Mouse (Mus musculus) kidney, embryonic 16.5 days (tissue): ENCODE data around the gene Tdrkh. TPM values are rescaled to one million over a fixed set of nuclear protein-coding genes. Genes with fewer than 3 reads are reported as not detected.
A peak's percentile ranks its signal among the peaks of the same experiment; 100 is the strongest.

Source experiments
- ATAC-seq: fragments of 200-750 bp; cut with Nextera tagmentation; 2 replicates; pipeline ENCODE4 v1.8.0; 2017; ENCODE audit warnings: moderate TSS enrichment; ENCODE audit not compliant: low FRiP score, low TSS enrichment
- H3K27ac ChIP-seq: fragments of 300-500 bp; sonication (generic); 2 replicates; pipeline ENCODE4 v1.5.1; 2014; ENCODE audit warnings: low read length
- H3K27me3 ChIP-seq: fragments of 300-500 bp; sonication (generic); 2 replicates; pipeline ENCODE4 v1.6.1; 2014; ENCODE audit warnings: low read length, control low read depth, mixed read lengths; ENCODE audit not compliant: insufficient read depth
- H3K36me3 ChIP-seq: fragments of 300-500 bp; sonication (generic); 2 replicates; pipeline ENCODE4 v1.6.1; 2014; ENCODE audit warnings: low read length, control low read depth, mixed read lengths; ENCODE audit not compliant: insufficient read depth
- H3K4me1 ChIP-seq: fragments of 300-500 bp; sonication (generic); 2 replicates; pipeline ENCODE4 v1.6.1; 2014; ENCODE audit warnings: low read length, control low read depth, mixed read lengths; ENCODE audit not compliant: insufficient read depth
- H3K4me2 ChIP-seq: fragments of 300-500 bp; sonication (generic); replicated peaks from 2 replicates; pipeline ENCODE4 v1.6.1; 2014; ENCODE audit warnings: low read depth, low read length
- H3K4me3 ChIP-seq: fragments of 300-500 bp; sonication (generic); 2 replicates; pipeline ENCODE4 v1.5.1; 2014; ENCODE audit warnings: mild to moderate bottlenecking, low read length
- H3K9ac ChIP-seq: fragments of 300-500 bp; sonication (generic); replicated peaks from 2 replicates; pipeline ENCODE4 v1.6.1; 2014; ENCODE audit warnings: low read length
- H3K9me3 ChIP-seq: fragments of 300-500 bp; sonication (generic); 2 replicates; pipeline ENCODE4 v1.6.1; 2016; ENCODE audit warnings: low read length, control low read depth
- WGBS: fragments of 180-500 bp; shearing (Covaris S2); extraction: QIAGEN DNeasy Blood & Tissue Kit; methylation state at CpG from one replicate; pipeline ENCODE4 v1.1.7; 2014; 5-methylcytosine and 5-hydroxymethylcytosine counted together
- polyA plus RNA-seq: library from polyadenylated mRNA; unstranded; fragments of >200 nt; fragmentation: Nextera tagmentation; extraction: Ambion mirVana; gene quantifications from 2 replicates; pipeline ENCODE4 v1.2.1, GENCODE M21; 2015

Tdrkh gene
- polyA plus RNA-seq, 1 experiment from 2014 or later: 12.1 TPM

DNA sequence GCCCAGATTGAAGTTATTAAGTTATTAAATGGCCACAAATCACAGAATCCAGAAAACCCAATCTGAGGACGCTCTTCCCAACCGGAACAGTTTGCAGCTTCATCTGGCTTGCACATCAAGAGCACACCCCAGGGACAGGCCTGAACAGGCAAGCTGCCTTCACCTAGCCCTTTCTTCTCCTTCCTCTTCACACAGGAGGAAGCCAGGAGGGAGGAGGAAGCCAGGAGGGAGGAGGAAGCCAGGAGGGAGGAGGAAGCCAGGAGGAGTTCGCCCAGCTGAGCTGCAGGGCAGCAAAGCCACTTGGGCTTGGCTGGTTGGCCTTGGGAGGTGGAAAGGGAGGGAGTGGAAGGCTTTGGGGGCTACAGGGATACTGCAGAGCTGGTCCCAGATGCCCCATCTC, 55.9 kb downstream of the Tdrkh start:
- H3K27me3 ChIP-seq: 0 out of 2 replicates have a peak, but pooled peaks cover 2% of the 10 kb centered on the region
- H3K9me3 ChIP-seq: no peaks in the 10 kb centered on the region
- H3K9ac ChIP-seq: no peak overlapping the region
- no peak for ATAC-seq
- no peak overlapping the region for H3K4me2 ChIP-seq
- H3K27ac ChIP-seq: peak overlapping the region; percentile 0; the same call in 1 of the 2 replicates
- no peaks in the 10 kb centered on the region for H3K36me3 ChIP-seq
- H3K4me3 ChIP-seq: no peak overlapping the region
- WGBS: 38% methylated on average over 3 of the region's 3 CpGs
- peaks cover 14% of the 10 kb centered on the region for H3K4me1 ChIP-seq

DNA sequence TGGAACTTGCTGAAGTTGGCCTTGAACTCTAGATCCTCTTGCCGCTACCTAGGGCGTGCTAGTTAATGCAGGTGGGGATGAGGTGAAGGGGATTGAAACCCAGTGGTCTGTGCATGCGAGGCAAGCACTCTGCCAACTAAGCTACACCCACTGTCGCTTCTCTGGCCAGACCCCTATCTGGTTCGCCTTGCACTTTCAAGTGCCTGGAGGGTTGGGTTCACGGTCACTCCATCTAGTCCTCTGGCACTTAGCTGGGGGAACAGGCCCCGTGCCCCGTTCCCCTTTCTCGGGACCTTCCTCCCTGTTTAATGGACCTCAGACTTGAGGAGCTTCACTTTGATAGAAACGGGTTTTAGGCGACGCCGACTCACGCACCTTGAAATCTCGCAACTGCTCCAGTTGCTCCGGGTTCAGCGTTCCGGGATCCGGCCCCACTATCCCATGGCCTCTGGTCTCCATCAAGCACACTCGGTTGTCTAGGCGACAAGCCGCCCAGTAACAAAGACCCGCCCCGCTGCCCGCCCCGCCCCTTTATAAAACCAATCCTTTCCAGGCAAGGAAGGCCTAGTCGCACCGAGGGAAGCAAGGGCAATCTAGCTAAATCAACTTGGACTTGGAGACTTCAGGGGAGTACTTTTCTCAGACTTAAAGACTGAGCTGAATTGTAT, 59.5 kb downstream of the Tdrkh start:
- ATAC-seq: peak; percentile 77; the same call in 1 of the 2 replicates
- Histone ChIP-seq H3K27ac (0 out of 2 replicates have a peak overlapping the region, but pooled peaks have one; percentile 34), H3K36me3 (no peaks in the 10 kb centered on the region), H3K9me3 (no peaks in the 10 kb centered on the region), H3K4me3 (peak overlapping the region; percentile 14), H3K9ac (0 out of 2 replicates have a peak overlapping the region, but pooled peaks have one; percentile 11), H3K4me2 (peak overlapping the region; percentile 44), H3K27me3 (0 out of 2 replicates have a peak, but pooled peaks cover 2% of the 10 kb centered on the region), H3K4me1 (peaks cover 14% of the 10 kb centered on the region)
- WGBS: 11% methylated on average over 28 of the region's 28 CpGs

DNA sequence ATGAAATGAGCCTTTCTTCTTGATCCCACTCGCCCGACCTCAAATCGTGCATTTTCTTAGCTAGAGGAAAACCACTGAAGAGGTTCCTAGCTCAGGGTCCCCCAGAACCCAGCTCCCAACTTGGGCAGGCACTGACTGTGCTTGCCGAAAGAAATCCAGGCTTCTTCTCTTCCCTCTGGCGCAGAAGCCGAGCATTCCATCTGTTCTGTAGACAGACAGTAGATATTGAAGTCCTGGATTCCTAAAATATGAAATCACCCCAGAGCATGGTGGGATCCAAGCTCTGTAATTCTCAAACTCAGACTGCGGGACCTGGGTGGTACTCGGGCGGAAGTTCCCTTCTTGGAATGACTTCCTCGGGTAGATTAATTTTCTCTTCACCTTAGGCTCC, 60.0 kb downstream of the Tdrkh start:
- Histone ChIP-seq H3K4me3 (no peak overlapping the region; the same call in 1 of the 2 replicates), H3K9ac (0 out of 2 replicates have a peak overlapping the region, but pooled peaks have one; percentile 11), H3K27me3 (0 out of 2 replicates have a peak, but pooled peaks cover 2% of the 10 kb centered on the region), H3K36me3 (no peaks in the 10 kb centered on the region), H3K4me2 (peak overlapping the region; percentile 44), H3K27ac (0 out of 2 replicates have a peak overlapping the region, but pooled peaks have one; percentile 34), H3K9me3 (no peaks in the 10 kb centered on the region), H3K4me1 (peaks cover 17% of the 10 kb centered on the region)
- no peak for ATAC-seq
- WGBS: 39% methylated on average over 10 of the region's 10 CpGs

DNA sequence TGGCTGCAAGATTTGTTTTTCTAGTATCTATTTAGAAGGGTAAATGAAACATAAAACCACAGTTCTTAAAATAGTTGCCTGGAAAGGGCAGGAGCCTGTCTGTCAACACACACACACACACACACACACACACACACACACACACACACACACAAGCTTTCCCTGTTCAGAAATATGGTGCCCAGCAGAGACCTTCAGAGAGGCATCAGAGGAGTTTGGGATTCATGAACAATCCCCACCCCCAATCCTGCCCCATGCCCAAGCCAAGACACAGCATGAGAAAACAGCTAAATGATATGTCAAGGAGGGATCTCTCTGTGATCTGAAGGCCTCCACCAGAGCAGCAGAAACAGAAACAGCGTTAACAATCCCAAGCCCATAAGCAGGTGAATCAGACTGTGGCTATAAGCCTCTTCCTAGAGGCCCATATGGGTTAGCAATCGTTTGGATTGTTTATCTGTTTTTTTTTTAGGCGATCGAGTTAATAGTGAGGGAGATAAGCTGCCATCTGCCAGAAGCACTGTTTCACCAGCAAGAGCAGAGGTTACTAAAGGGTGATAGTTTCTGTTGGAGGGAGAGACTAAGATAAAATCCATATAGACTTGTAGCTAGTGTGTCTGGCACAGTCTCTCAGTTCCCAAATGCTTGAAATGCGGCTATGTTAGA, 60.6 kb downstream of the Tdrkh start:
- Histone ChIP-seq H3K9me3 (no peaks in the 10 kb centered on the region), H3K36me3 (no peaks in the 10 kb centered on the region), H3K9ac (no peak overlapping the region), H3K4me1 (peaks cover 17% of the 10 kb centered on the region), H3K27me3 (peaks cover 6% of the 10 kb centered on the region), H3K4me3 (no peak overlapping the region), H3K4me2 (no peak overlapping the region), H3K27ac (no peak overlapping the region)
- WGBS: 67% methylated on average over 5 of the region's 5 CpGs
- no peak for ATAC-seq

DNA sequence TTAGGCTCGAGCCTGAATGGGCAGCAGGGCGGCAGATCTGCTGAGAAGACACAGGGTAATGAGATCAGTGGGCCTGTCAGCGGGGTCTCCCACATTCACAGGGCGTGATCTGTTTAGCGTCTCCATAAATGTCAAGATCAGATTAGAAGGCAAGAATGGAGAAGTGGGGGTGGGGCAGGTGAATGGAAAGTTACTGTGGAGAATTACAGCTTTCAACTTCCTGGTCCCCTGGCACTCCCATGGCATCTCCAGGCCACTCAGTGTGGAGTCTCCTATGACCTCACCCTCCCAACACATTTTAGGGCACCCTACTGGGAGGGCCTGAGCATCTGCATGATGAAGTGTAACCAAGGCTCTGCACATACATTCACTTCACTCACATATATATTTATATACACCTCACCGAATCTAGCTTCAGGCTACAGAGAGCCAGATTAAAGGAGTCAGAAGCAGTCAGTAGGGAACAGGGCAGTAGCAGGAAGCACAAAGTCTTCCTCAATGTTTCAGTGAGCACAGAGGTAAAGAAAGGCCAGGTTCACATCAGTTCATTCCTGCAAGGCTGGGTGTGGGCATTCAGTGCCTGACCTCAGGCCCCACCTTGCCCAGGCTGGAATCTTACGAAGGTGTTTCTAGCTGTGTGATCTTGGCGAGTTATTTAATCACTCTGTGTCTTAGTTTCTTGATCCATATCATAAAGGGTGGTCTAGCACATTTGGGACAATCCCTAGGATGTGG, 63.4 kb downstream of the Tdrkh start:
- no peak overlapping the region for H3K4me3 ChIP-seq
- peaks cover 16% of the 10 kb centered on the region for H3K27me3 ChIP-seq
- H3K4me2 ChIP-seq: no peak overlapping the region
- peaks cover 17% of the 10 kb centered on the region for H3K4me1 ChIP-seq
- H3K9me3 ChIP-seq: no peaks in the 10 kb centered on the region
- 46% methylated on average over 8 of the region's 8 CpGs for WGBS
- H3K9ac ChIP-seq: no peak overlapping the region
- H3K27ac ChIP-seq: no peak overlapping the region
- ATAC-seq: no peak
- H3K36me3 ChIP-seq: no peaks in the 10 kb centered on the region

DNA sequence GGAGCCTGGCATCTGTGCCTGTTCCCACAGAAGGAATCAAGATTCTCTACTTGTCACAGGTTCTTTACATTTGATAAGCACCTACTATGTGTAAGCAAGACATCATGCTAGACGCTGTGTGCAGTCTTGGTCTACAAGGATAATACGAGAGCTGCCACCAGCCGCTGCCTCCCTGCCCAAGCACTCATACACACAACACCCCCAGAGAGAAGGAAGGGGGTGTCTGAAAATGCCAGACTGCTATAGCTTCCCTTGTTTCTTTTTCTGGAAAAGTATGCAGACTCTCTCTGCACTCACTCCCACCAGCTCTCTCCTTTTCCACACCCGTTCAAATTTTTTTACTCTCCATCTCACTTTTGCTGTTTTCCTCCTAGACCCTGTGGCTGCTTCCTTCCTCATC, 64.4 kb downstream of the Tdrkh start:
- Histone ChIP-seq H3K9ac (no peak overlapping the region), H3K4me1 (peaks cover 14% of the 10 kb centered on the region), H3K36me3 (no peaks in the 10 kb centered on the region), H3K4me2 (no peak overlapping the region), H3K4me3 (no peak overlapping the region), H3K27me3 (peaks cover 15% of the 10 kb centered on the region), H3K27ac (no peak overlapping the region), H3K9me3 (no peaks in the 10 kb centered on the region)
- no peak for ATAC-seq
- 83% methylated on average over 4 of the region's 4 CpGs for WGBS

DNA sequence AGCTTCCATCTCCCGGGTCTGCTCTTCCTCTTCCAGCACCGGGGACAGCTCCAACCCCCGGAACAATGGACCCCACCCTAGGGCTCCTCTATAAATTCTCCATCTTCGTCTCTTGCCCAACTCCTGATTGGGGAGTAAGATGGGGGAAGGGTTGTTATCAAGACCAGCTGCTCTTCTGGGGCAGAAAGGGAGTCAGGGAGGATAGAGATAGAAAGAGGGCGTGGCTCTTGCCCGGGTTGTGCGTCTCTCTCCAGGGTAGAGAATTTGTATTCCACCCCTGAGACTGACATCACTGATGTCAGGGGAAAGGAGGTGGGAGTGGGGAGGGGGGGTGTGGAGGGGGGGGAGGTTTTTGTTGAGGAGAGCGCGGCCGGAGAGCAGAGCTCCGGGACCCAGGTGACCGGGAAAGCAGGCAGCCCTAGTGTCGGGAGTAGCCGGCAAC, 64.9 kb downstream of the Tdrkh start, which contains the start of gene Celf3:
TSS of gene Celf3 (plus strand) at position 315 of the 442 bp plus-strand sequence.
- no peak within 1 kb of the TSS for H3K27ac ChIP-seq
- 2% methylated on average over 11 of the region's 14 CpGs for WGBS
- H3K9ac ChIP-seq: no peak within 1 kb of the TSS
- H3K9me3 ChIP-seq: no peaks in the 10 kb centered on the region
- H3K4me1 ChIP-seq: peaks cover 9% of the 10 kb centered on the region; the same call in 1 of the 2 replicates
- no peaks in the 10 kb centered on the region for H3K36me3 ChIP-seq
- no peak within 1 kb of the TSS for H3K4me2 ChIP-seq
- H3K4me3 ChIP-seq: no peak within 1 kb of the TSS
- peaks cover 15% of the 10 kb centered on the region for H3K27me3 ChIP-seq
- no peak for ATAC-seq

DNA sequence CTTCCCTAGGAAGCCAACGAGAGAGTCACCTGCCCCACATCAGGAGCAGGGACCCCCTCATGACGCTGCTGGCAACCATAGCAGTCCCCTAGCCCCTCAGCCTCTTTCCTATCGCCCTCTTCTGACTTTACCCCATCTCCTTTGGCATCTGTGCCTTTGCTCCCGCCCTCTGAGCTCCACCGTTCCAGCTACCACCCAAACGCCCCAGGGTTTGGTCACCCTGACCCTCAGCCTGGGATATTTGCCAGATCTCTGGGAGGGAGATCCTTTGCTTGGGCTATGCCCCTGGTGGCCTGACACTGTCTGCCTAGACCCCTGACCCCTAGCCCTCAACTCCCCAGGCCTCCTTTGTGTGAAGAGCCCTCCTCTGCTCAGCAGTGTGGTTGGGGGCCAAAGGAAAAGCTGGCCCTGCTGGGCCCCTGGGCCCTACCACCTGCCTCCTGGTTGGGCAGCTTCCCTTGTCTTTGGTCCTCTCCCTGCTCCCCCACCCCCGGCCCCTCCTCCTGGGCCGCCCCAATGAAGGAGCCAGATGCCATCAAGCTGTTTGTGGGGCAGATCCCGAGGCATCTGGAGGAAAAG, 65.6 kb downstream of the Tdrkh start:
- H3K27ac ChIP-seq: no peak overlapping the region
- no peak for ATAC-seq
- no peaks in the 10 kb centered on the region for H3K36me3 ChIP-seq
- H3K9ac ChIP-seq: no peak overlapping the region
- H3K27me3 ChIP-seq: peaks cover 15% of the 10 kb centered on the region
- no peaks in the 10 kb centered on the region for H3K9me3 ChIP-seq
- peaks cover 5% of the 10 kb centered on the region; the same call in 1 of the 2 replicates for H3K4me1 ChIP-seq
- no peak overlapping the region for H3K4me2 ChIP-seq
- WGBS: 9% methylated on average over 9 of the region's 9 CpGs
- no peak overlapping the region for H3K4me3 ChIP-seq

DNA sequence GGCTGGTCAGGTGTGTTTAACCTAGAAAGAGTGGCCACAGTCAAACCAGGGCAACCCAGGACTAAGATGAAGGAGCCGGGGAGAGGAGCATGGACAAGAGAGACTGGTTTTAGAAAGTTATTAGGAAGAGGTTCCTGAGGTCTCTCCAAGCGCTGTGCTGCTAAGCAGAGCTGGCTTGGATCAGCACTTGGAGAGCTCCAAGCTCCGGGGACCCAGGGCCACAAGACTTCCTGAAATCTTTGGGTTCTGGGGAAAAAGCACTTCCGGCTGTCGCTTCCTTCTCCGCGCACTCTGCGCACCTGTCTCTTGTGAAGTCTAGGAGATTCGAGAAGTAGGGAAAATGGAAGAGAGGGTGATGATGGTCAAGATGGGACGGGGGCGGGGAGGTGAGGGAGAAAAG, 66.5 kb downstream of the Tdrkh start:
- H3K4me2 ChIP-seq: peak overlapping the region; percentile 43

More for the DNA sequence above, 66.5 kb downstream of the Tdrkh start:
- H3K4me1 ChIP-seq: 0 out of 2 replicates have a peak, but pooled peaks cover 2% of the 10 kb centered on the region
- no peak for ATAC-seq
- no peaks in the 10 kb centered on the region for H3K36me3 ChIP-seq
- H3K4me3 ChIP-seq: 0 out of 2 replicates have a peak overlapping the region, but pooled peaks have one; percentile 22
- peaks cover 15% of the 10 kb centered on the region for H3K27me3 ChIP-seq
- no peaks in the 10 kb centered on the region for H3K9me3 ChIP-seq
- no peak overlapping the region for H3K9ac ChIP-seq
- whole genome bisulfite sequencing: 2% methylated on average over 11 of the region's 11 CpGs
- no peak overlapping the region for H3K27ac ChIP-seq
